Mouse (Mus musculus) retina, postnatal 1 day (tissue): ENCODE results near the gene Slco2a1.
A peak's percentile ranks its signal among the peaks of the same experiment; 100 is the strongest.

Experiments used
- DNase-seq: peaks from one replicate; pipeline ENCODE4 v3.0.0-alpha.2; 2012

Slco2a1 gene

DNA sequence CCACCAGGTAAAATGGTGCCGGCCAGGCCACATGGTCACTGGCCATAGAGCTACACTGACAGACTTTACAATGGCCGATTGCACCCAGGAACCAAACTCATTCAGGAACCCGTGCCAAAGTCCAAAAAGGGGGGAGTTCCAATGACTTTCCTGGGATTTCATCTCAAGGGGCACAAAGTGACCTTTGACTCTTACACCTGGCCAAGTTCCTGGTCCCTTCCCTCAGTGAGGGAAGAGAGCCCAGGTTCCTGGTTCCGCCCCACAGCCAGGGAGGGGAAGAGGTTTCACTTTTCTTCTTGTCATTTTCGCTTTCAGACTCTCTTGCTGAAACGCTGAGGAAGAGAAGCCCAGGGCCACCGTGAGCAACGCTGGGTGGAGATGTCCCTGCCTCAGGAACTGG lies at the start of gene Slco2a1:
Gene Slco2a1 (plus strand): TSS at position 251 of the 400 bp plus-strand sequence.
- DNase-seq, result no peak

DNA sequence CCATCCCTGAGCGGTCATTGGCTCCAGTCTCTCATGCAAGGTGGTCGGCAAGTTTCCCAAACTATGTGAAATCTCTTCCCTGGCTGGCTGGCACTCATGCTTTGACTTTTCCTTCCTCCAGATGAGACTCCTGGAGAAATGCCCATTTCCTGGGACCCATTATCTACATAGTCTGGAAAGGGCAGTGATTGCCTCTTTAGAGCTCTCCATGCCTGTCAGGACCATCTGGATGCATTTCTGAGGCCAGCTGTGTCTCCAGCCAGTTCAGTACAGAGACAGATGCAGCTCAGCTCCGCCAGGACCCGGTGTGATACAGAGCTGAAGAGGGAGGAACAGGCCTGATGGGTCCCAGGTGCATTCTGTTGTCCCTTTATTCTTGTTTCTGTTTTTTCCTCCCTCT lies 46.3 kb upstream of the Slco2a1 start:
- no peak for DNase-seq

DNA sequence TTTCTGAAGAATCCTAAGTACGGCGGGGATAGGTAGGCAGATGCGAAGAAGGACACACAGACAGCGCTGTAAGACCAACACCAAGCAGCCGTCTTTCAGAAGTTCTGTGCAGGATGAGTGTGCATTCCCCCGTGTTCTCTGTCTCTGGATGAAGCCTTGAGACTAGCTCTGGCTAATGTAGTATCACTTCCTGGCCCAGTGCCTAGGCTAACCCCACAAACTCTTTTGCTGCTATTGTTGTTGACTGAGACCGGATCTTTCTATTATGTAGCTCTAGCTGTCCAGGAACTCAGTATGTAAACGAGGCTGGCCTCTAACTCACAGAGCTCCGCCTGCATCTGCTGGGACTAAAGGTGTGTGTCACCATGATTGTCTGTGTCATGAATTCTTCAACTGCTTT lies 43.6 kb upstream of the Slco2a1 start:
- no peak for DNase-seq

DNA sequence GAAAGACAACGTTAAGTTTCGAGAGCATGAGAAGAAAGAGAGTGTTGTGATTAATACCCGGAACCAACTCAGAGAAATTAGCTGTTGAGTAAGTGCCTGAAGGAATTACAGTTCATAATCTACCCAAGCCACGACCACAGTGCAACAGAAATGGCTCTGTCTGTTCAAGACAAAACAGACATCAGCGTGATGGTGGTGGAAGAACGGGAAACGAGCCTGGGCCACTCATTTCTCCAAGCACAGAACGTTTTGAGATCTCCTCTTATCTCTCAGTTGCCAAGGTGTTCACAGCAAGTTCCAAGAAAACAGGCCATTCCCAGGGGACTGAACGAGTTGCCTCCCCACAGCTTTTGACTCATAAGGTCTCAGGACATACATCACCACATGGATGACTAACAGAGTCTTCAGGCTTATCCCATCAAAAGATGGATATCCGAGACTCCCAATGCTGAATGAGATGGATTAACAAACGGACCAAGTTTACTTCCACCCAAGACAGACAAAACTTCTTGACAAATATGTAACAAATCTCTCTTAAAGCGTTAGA lies 42.0 kb upstream of the Slco2a1 start:
- no peak for DNase-seq

DNA sequence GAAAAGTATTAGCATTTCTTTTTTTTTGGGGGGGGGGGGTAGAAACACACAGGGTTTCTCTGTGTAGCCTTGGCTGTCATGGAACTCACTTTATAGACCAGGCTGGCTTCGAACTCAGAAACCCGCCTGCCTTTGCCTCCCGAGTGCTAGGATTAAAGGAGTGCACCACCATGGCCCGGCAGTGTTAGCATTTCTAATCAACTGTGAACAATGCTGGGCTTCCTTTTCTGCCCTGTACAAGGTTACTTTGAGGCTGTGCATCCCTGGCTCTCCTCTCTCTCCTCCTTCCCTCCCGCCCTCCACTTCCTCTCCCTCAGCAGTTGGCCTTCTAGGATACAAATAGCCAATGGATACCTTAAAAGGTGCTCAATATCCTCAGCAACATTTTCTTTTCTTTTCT lies 39.8 kb upstream of the Slco2a1 start:
- no peak for DNase-seq

DNA sequence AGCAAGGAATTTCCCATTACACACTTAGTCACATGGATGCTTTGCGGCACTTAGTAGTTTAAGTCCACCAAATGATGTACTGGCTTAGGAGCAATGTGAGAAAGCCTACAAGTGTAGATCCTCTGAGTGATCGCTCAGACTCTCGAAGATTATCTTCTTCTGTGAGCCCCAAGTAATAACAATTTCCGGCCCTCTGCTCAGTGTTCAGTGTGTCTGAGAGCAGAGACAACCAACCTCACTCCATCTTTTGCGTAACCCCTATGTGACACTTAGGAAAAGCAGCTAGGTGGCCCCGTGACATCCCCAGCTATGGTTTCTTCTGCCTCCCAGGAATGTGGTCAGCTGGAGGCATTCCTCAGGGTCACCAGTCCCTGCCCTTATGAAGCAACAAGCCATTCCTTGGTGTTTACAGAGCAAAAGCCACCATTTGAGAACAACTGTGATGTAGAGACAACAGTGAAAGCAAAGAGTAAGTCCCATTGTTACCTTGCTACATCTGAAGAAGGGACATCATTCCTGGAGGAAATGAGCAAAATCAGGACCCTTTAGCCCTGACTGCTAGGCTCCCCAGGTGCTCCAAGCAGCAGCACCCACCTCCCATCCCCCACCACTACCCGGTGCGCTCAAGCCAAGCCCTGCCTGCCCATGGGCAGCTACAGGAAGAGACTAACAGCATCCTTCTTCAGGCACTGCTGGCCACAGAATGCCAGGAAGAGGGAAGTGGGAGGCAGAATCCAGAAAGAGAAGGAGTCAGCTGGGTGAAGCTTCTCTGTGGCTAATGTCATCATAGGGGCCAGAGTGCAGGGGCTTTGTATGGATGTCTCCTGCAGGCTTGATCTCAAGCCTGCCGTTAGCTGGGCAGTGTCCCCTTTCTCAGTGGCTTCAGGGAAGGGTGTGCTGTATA lies 37.2 kb upstream of the Slco2a1 start:
- DNase-seq, result no peak

DNA sequence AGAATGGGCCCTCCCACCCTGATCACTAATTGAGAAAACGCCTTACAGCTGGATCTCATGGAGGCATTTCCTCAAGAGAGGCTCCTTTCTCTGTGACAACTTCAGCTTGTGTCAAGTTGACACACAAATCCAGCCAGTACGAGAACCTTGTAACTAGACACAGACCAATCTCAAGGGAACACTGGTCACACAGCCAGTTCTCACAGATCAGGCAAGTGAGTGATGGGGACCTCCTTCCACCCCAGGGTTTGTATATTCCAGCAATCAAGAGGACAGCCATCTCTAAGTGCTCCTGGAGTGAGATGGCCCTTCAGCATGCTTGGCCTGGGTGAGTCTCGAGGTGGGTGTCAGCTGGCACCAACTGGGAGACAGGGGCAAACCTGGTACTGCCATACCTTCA lies 32.6 kb upstream of the Slco2a1 start:
- no peak for DNase-seq

DNA sequence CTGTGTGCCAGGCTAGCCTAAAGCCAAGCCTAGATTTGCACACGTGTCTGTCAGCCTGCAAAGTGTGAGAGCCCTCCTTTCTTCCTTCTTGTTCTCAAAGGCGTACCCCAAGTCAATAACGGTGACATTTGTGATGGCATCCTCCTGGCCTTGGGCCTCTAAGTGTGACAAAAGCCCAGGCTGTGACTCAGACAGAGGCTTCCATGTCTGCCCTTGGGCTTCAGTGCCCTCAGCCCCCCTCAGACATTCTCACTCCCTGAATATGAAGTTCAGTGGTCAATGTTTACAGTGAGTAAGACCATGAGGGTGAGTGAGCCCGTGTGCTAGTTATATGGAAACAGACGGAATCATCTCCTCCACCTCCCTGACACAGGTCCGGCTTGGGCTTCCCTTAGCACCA lies 29.8 kb upstream of the Slco2a1 start:
- DNase-seq, result no peak

DNA sequence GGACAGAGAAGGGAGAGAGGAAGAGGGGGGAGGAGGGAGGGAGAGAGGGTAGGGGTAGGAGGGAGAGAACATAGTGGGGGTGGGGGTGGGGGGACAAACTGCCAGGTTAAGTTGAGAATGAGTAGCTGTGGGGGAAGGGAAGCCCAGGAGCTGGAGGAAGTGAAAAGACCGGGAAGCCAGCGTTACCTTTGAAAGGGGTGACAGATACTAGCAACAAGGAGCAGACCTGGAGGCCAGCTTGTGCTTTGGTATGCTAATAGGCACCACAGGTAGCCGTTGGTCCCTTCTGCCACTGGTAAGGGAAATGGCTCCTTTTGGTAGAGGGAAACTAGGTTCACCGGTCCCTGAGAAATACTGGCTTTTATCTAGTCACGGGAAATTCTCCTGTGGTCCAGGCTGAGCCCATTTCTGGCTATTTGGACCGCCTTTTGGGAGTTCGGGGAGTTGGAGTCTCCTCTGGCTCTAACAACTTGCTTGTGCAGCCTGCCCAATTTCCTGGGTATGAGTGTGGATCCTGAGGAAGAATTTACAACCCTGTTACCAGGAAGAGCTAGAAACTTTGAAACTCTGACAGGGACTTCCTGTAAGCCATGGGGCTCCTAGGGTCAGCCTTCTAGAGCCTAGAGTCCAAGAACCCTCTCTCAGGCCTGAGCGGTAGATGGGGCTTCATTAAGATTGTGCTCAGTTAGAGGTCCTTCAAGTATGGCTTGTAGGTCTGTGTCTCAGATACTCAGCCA lies 27.0 kb upstream of the Slco2a1 start:
- DNase-seq, result peak; percentile 11

DNA sequence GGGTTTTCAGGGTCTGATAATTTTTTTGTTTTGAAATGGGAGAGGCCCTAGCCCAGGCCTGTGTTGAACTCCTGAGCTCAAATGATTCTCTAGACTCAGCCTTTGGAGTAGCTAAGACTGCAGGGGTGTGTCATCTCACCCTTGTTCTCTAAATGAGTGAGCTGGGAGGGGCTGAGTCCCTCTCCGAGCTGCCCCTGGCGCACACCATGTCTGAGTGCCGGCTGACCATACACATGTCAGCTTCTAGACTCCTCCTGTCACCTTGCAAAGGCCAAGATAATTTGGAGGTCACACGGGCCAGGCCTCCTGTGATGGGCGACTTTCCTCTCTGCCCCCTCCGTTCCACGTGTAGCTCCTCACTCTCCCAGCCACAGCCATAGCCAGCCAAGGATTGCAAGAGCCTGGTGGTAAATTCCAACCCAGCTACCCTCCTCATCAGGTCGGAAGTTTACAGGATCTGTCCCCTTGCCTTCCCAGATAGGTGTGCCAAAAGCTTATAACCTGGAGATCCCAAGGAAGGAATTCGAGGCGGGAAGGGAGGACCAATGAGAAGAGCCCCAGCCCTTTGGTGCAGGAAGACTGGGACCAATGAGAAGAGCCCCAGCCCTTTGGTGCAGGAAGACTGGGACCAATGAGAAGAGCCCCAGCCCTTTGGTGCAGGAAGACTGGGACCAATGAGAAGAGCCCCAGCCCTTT lies 26.3 kb upstream of the Slco2a1 start:
- DNase-seq, result no peak

DNA sequence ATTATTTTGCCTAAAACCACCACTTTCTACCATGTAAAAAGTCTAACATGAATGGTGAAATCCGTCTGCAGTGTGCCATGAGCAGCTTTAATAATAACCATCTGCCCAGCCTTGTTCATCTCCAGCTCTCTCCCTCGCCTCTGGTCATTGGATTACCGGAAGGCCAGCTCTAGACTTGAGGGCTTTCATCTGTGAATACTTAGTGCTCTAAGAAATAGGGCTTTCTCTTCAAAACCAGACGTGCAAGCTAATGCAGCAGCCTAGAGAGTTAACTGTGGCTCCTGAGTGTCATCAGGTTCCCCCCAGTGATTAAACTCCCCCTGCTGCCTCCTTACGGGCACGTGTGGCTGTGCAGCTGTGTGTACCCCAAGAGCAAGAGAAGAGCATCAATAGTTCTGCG lies 25.2 kb upstream of the Slco2a1 start:
- DNase-seq, result no peak

DNA sequence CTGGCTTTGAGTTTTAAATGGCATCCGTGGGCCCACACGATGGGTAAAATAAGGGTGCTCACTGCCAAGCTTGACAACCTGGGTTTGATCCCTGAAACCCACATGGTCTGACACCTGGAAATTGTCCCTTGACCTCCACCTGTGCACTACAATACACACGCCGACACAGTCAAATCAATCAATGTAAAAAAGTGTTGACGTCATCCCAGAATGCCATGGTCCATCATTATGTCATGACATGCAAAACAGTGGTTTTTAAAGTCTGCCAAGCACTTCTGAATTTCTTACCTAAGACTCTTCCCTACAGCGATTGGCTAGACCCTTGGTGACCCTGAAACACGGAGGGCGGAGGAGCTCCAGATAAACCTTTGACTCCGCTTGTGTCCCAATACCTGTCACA lies 23.9 kb upstream of the Slco2a1 start:
- DNase-seq, result no peak

DNA sequence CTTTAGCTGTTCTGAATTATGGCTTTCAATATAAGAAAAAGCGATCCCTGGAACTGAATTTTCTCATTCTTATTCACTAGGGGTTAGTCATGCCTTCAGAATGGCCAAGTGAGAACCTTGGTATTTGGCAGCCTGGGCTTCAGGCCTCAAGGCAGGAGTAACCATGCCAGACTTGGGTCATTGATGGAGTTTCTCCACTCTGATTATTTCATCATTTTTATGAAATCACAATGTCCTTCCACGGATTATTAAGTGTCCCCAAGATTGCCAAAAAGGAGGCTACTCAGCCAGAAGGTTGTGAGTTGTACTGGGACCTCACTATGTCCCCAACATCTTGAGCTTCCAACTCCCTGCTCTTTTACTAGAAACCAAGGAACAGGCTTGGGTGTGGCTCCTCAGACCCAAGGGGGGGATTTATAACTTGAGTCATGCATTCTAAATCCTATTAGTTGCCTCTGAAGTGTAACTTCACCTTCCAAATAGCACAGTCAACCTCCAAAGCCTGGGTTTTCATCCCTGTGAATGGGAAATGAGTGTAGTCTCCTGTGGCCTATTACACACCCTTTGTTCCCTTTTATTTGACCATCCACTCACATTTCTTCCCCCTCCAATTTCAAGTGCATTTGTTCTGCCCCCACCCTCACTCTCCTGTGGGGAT lies 16.0 kb upstream of the Slco2a1 start:
- DNase-seq, result no peak

DNA sequence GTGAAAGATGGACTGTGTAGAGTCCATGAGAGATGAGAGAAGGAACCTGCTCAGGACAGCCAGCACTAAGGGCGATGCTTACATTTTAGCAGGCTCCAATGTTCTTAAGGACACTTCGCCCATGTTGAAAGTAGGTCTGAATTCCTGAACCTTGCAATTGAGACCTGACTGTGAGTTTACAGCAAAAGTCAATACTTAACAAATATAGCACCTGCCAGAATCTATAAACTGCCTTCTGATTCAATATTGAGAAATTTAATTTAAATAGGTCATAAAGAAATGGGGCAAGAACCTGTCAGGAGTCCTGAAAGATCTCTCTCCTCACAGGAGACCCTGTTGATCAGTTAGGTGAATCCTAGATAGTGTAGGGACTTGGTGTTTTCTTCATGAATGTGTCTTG lies 12.6 kb upstream of the Slco2a1 start:
- no peak for DNase-seq

DNA sequence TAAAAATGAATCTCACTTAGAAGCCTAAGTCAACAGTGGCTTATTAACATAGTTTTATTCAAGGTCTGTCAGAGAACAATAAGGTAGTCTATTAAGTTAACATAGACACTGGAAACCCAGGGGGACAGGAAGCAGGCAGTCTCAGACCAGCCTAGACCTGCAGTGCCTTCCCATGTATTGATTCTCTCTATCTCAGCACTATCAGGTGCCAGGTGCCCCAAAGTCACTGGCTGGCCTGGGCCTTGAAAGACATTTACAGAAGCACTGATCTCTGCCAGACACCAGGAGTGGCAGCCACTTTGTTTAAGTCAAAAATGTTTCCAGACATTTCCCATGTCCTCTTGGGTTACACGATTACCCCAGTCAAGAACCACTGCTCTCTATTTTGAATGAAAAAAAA lies 11.4 kb upstream of the Slco2a1 start:
- DNase-seq, result no peak

DNA sequence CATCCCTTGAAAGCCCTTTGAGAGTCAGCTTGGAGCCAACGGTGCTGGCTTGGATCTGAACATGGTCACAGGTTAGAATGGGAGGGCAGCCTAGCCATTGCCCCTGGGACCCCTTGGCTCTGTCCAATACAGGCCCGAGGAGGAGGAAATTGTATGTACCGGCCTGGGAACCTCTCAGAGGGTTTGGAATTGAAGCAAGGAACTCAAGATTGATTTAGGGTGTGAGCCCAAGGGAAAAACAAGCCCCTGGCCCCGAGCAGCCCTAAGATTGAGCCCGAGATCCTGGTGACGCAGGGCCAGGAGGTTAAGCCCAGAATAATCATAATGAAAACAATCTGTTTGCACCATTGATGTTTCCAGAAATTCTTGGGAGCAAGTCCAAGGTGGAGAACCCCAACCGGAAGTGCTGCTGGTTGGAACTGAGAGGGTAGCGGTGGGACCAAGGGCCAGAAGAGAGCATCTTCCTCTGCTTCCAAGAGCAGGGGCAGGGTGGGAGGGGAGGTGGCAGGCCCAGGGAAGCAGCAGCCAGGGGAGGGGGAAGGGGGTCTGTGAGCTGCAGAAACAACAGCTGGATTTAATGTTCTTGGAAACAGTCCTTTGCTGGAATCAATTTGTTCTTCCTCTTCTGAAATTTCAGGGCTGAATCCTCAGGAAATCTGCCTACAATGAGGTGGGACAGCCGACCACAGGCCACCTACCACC lies 10.6 kb upstream of the Slco2a1 start:
- DNase-seq, result no peak

DNA sequence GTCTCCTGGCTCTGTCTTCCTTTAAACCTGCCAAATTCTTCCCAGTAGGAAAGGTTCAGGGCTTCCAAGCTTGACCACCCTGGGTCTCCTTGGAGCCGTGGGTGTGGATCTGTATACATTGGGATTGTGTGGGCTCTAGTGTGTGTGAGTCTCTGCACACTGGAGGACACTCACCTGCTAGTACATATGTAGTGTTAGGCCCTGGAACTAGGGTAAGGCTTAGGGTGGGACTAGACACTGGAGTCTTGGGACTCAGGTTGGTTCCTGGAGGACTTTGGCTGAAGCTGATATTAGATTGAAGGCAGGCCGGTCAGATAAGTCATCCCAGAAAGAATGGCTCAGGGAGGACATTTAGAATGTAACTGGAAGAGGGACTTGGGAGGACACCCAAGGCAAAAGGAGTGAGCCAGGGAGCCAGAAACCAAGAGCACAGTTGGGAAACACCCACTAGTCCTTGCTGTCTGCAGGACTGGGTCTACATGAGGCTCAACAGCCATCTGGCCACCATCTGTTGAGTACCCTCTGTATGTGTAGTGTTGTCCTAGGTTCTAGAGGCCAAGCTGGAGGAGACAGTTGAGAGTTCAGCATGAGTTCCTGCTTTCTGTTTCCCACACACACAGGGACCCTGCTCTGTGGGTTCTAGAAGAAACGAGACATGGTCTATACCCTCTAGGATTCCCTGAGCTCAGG lies 9.4 kb upstream of the Slco2a1 start:
- DNase-seq, result no peak

DNA sequence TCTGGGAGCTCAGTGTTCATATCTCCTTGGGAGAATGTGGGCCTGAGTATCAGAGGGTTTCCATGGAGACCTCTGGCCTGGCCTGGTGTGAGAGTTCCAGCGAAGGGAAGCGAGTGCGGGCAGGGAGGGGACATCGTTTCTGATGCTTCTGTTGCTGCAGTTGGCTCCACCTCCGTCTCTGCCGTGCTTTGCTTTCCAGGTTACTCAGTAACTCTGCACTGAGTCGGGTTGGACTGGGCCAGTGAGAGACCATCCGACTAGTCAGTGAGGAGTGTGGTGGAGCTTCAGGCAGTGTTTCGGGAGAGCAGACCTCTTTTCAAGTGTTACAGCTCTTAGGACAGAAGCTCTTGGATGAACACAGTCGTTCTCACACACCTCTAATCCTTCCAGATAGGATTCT lies 8.6 kb upstream of the Slco2a1 start:
- no peak for DNase-seq

DNA sequence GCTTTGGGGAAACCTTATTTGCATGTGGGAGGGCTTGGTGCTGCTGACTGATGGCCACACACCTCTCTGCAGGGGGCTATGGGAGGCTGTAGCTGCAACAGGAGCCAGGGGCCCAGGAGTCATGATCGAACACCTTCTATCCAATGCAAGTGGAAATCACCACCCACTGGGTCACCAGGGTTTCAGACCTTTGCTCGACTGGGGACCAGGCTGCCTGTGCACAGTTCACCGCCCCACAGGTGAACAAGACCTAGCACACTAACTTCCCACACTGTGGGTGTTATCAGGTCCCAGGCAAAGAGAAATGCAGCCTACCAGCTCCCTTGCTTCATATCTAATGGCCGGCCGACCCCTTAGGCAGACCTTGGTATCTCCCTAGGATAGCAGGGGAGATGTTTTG lies 8.1 kb upstream of the Slco2a1 start:
- no peak for DNase-seq

DNA sequence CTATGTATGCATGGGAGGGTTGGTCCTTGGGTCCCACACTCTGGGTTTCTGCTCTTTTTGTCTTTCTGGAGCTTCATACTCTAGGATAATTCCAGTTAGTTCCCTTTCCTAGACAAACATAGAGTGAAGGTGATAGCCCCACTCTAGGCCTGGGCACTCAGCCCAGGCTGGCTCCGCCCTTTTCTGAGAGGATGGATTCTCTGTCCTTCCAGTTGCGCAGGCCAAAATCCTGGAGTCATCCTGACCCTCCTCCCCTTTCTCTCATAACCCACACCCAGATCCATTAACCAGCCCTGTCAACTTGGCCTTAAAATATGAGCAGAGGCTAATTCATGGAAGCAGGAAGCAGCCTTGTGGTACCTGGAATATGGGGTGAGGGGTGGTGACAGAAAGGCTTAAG lies 6.7 kb upstream of the Slco2a1 start:
- DNase-seq, result no peak

DNA sequence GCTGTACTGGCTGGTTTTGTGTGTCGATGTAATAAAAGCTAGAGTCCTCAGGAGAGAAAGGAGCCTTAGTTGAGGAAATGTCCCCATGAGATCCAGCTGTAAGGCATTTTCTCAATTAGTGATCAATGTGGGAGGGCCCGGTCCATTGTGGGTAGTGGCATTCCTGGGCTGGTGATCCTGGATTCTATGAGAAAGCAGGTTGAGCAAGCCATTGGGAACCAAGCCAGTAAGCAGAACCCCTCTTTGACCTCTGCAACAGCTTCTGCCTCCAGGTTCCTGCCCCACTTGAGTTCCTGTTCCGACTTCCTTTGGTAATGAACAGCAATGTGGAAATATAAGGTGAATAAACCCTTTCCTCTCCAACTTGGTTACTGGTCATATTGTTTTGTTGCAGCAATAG lies 6.1 kb upstream of the Slco2a1 start:
- DNase-seq, result no peak

DNA sequence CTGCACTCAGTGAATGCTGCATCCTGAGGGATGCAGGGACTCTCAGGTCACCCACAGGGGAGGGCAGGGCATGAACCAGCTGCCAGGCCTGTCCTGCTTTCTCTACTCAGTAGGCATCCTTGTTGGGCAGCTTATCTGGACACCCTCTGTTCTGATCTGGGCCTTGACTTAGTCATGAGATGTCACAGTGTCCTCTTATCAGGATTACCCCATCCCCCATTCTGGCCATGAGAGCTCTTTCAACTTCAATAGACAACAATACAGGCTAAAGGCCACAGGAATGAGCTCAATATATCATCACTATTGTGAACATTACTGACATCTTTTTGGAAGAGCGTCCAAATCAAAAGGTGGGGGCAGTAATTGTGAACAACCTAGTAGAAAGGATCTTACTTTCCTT lies 3.4 kb upstream of the Slco2a1 start:
- no peak for DNase-seq
